Mouse (Mus musculus): ENCODE measurements around the gene Rpl28. TPM values are rescaled to one million over a fixed set of nuclear protein-coding genes. Genes with fewer than 3 reads are reported as not detected.
"Not testable (repeated sequence)": the region's sequence is repeated elsewhere in the genome, so short reads cannot be mapped to it uniquely, and the experiment has no call there.

The Rpl28 gene
- polyA plus RNA-seq, 1 experiment = 176 TPM

- Histone ChIP-seq H3K4me3 (ENCODE audit: control insufficient read depth, low read depth, low read length) (peak overlapping the region; percentile 87), H3K27me3 (ENCODE audit: control insufficient read depth, insufficient read depth, low read length) (no peaks in the 10 kb centered on the region), H3K36me3 (ENCODE audit: control insufficient read depth, insufficient read depth, low read length) (no peaks in the 10 kb centered on the region), H3K27ac (ENCODE audit: control insufficient read depth, insufficient read depth, low read depth, low read length) (no peak overlapping the region), H3K4me1 (ENCODE audit: control insufficient read depth, insufficient read depth, low read length) (peaks cover 2% of the 10 kb centered on the region)
- TF ChIP-seq POLR2A (IDR thresholded peaks at IDR 0.05; ENCODE audit: control insufficient read depth, low read depth, low read length) = no peak
- no peak for TF ChIP-seq CTCF (IDR thresholded peaks at IDR 0.05; ENCODE audit: control insufficient read depth, insufficient read depth, insufficient replicate concordance, low read depth, low read length)
These were observed 8.9 kb upstream of the Rpl28 start for GRCm38 (mm10) chr7:4783667-4784268.

- Histone ChIP-seq H3K36me3 (ENCODE audit: control insufficient read depth, insufficient read depth, low read length) (no peaks in the 10 kb centered on the region), H3K4me3 (ENCODE audit: control insufficient read depth, low read depth, low read length) (peak overlapping the region; percentile 74), H3K4me1 (ENCODE audit: control insufficient read depth, insufficient read depth, low read length) (peaks cover 2% of the 10 kb centered on the region), H3K27me3 (ENCODE audit: control insufficient read depth, insufficient read depth, low read length) (no peaks in the 10 kb centered on the region), H3K27ac (ENCODE audit: control insufficient read depth, insufficient read depth, low read depth, low read length) (0 out of 2 replicates have a peak overlapping the region, but pooled peaks have one; percentile 0)
- TF ChIP-seq POLR2A (IDR thresholded peaks at IDR 0.05; ENCODE audit: control insufficient read depth, low read depth, low read length) (peak; percentile 29; the same call in 1 of the 2 replicates), CTCF (IDR thresholded peaks at IDR 0.05; ENCODE audit: control insufficient read depth, insufficient read depth, insufficient replicate concordance, low read depth, low read length) (no peak)
These were observed 3.9 kb upstream of the Rpl28 start for GRCm38 (mm10) chr7:4788499-4789435.

- TF ChIP-seq CTCF (IDR thresholded peaks at IDR 0.05; ENCODE audit: control insufficient read depth, insufficient read depth, insufficient replicate concordance, low read depth, low read length) (no peak), POLR2A (IDR thresholded peaks at IDR 0.05; ENCODE audit: control insufficient read depth, low read depth, low read length) (no peak)
- H3K4me3 ChIP-seq (ENCODE audit: control insufficient read depth, low read depth, low read length) = peak within 1 kb of the TSS; percentile 74
- 0 out of 2 replicates have a peak within 1 kb of the TSS, but pooled peaks have one; percentile 0 for H3K27ac ChIP-seq (ENCODE audit: control insufficient read depth, insufficient read depth, low read depth, low read length)
- H3K4me1 ChIP-seq (ENCODE audit: control insufficient read depth, insufficient read depth, low read length) = peaks cover 2% of the 10 kb centered on the region
- H3K36me3 ChIP-seq (ENCODE audit: control insufficient read depth, insufficient read depth, low read length) = no peaks in the 10 kb centered on the region
- no peaks in the 10 kb centered on the region for H3K27me3 ChIP-seq (ENCODE audit: control insufficient read depth, insufficient read depth, low read length)
These were observed 3.2 kb upstream of the Rpl28 start, which contains the start of gene Tmem238 for GRCm38 (mm10) chr7:4789436-4789935. Tmem238 (minus strand) TSS chr7:4789656.

- H3K4me1 ChIP-seq (ENCODE audit: control insufficient read depth, insufficient read depth, low read length); H3K27me3 ChIP-seq (ENCODE audit: control insufficient read depth, insufficient read depth, low read length); H3K36me3 ChIP-seq (ENCODE audit: control insufficient read depth, insufficient read depth, low read length): not testable (repeated sequence)
- Histone ChIP-seq H3K27ac (ENCODE audit: control insufficient read depth, insufficient read depth, low read depth, low read length) (peak overlapping the region; percentile 78), H3K4me3 (ENCODE audit: control insufficient read depth, low read depth, low read length) (peak overlapping the region; percentile 86)
These were observed 574 bp downstream of the Rpl28 start for GRCm38 (mm10) chr7:4793248-4793647.

GRCm38 (mm10) chr7:4793674-4794073 is 1.0 kb downstream of the Rpl28 start:
- no peaks in the 10 kb centered on the region for H3K27me3 ChIP-seq (ENCODE audit: control insufficient read depth, insufficient read depth, low read length)
- H3K4me1 ChIP-seq (ENCODE audit: control insufficient read depth, insufficient read depth, low read length) = no peaks in the 10 kb centered on the region; the same call in 1 of the 2 replicates
- no peak for TF ChIP-seq POLR2A (IDR thresholded peaks at IDR 0.05; ENCODE audit: control insufficient read depth, low read depth, low read length)
- TF ChIP-seq CTCF (IDR thresholded peaks at IDR 0.05; ENCODE audit: control insufficient read depth, insufficient read depth, insufficient replicate concordance, low read depth, low read length) = no peak
- H3K4me3 ChIP-seq (ENCODE audit: control insufficient read depth, low read depth, low read length) = peak overlapping the region; percentile 86
- no peak overlapping the region for H3K27ac ChIP-seq (ENCODE audit: control insufficient read depth, insufficient read depth, low read depth, low read length)
- H3K36me3 ChIP-seq (ENCODE audit: control insufficient read depth, insufficient read depth, low read length) = peaks cover 2% of the 10 kb centered on the region; the same call in 1 of the 2 replicates

- Histone ChIP-seq H3K27me3 (ENCODE audit: control insufficient read depth, insufficient read depth, low read length) (no peaks in the 10 kb centered on the region), H3K4me3 (ENCODE audit: control insufficient read depth, low read depth, low read length) (no peak overlapping the region), H3K27ac (ENCODE audit: control insufficient read depth, insufficient read depth, low read depth, low read length) (no peak overlapping the region), H3K4me1 (ENCODE audit: control insufficient read depth, insufficient read depth, low read length) (no peaks in the 10 kb centered on the region), H3K36me3 (ENCODE audit: control insufficient read depth, insufficient read depth, low read length) (peaks cover 2% of the 10 kb centered on the region; the same call in 1 of the 2 replicates)
- TF ChIP-seq CTCF (IDR thresholded peaks at IDR 0.05; ENCODE audit: control insufficient read depth, insufficient read depth, insufficient replicate concordance, low read depth, low read length) = no peak
- TF ChIP-seq POLR2A (IDR thresholded peaks at IDR 0.05; ENCODE audit: control insufficient read depth, low read depth, low read length) = no peak
These were observed 2.0 kb downstream of the Rpl28 start for GRCm38 (mm10) chr7:4794631-4795168.
